Mouse (Mus musculus) megakaryocyte, embryonic 14.5 days (primary cell): ENCODE measurements around the gene Trim72.

Source experiments
- FLI1 ChIP-seq: IDR thresholded peaks from 2 replicates; pipeline ENCODE4 v1.6.1; 2012; ENCODE audit warnings: low read length, inconsistent platforms, mixed read lengths
- GATA1 ChIP-seq: IDR thresholded peaks from 3 replicates; pipeline ENCODE4 v1.6.1; 2012; ENCODE audit warnings: mixed read lengths, low read length, inconsistent platforms, borderline replicate concordance

DNA sequence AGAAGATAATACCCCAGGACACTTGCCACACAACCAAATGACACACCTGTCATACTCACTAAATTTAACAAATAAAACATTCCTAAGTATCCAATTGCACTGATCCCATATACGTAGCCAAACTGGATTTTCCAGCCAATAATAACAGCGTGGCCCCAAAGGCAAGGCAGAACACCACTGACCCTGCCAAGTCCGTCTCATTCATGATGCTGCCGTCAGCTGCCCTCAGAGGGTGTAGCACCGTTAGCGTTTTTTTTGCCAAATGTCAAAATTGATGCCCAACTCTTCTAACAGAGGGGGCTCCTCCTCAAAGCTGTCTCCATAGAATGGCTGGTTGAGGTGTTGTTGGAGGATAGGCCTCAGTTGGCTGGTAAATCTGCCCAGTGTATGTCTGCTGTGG, 12.9 kb downstream of the Trim72 start:
- TF ChIP-seq GATA1: no peak
- no peak for TF ChIP-seq FLI1
